Mouse (Mus musculus): ENCODE measurements at regions not wholly inside any gene's neighbourhood (a gene's known extent, or its start where the extent isn't known, plus 50 kb on each side); places are given as distances from the start of the nearest gene placed in this dataset.
A peak's percentile ranks its signal among the peaks of the same experiment; 100 is the strongest.

DNA sequence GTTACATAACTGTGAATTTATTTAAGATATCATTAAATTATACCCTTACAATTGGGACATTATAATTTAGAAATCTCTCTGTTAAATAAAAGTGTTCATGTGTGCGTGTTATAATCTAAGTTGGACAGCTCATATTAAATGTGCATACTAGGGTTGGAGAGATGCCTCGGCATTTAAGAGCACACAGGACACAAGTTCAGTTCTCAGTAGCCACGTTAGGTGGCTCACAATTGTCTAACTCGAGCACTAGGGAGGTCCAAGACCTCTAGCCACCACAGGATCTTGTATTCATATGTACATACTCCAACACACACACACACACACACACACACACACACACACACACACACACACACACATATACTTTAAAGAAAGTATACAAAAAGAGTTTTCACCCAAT lies 56.0 kb downstream of the Foxf2 start:
- H3K9me3 ChIP-seq (replicated peaks): no peaks in the 10 kb centered on the region
- H3K27ac ChIP-seq: no peak overlapping the region
- no peaks in the 10 kb centered on the region for H3K27me3 ChIP-seq
- no peaks in the 10 kb centered on the region for H3K4me1 ChIP-seq (replicated peaks)
- H3K36me3 ChIP-seq: no peaks in the 10 kb centered on the region
- 75% methylated on average over 4 of the region's 4 CpGs for WGBS
- H3K4me3 ChIP-seq: no peak overlapping the region
- no peak overlapping the region for H3K4me2 ChIP-seq
- ATAC-seq (replicated peaks; ENCODE audit: insufficient number of reproducible peaks, insufficient read depth, low FRiP score, low read depth): no peak
- no peak overlapping the region for H3K9ac ChIP-seq

DNA sequence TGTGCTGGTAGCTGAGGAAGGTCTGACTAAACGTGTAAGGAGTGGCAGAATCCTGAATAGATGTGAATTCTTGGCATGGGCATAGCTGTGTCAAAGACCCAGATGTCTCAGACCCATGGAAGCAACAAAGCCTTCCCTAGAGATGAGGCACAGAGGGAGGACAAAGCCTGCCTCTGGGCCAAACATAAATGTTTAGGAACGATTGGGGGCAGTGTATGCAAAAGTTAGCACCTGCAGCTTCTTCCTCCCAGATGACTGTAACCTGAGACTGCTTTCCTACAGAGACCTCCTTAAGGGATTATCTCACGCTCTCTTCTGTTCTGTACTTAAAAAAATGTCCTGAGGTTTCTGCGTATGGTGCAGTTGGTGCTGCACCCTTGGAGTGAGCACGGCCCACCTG lies 57.7 kb downstream of the Foxf2 start:
- H3K4me2 ChIP-seq: no peak overlapping the region
- ATAC-seq (replicated peaks; ENCODE audit: insufficient number of reproducible peaks, insufficient read depth, low FRiP score, low read depth): no peak
- H3K27me3 ChIP-seq: no peaks in the 10 kb centered on the region
- H3K36me3 ChIP-seq: no peaks in the 10 kb centered on the region
- H3K9me3 ChIP-seq (replicated peaks): no peaks in the 10 kb centered on the region
- WGBS: 35% methylated on average over 5 of the region's 5 CpGs
- no peak overlapping the region for H3K9ac ChIP-seq
- no peak overlapping the region for H3K27ac ChIP-seq
- H3K4me3 ChIP-seq: no peak overlapping the region
- H3K4me1 ChIP-seq (replicated peaks): no peaks in the 10 kb centered on the region

DNA sequence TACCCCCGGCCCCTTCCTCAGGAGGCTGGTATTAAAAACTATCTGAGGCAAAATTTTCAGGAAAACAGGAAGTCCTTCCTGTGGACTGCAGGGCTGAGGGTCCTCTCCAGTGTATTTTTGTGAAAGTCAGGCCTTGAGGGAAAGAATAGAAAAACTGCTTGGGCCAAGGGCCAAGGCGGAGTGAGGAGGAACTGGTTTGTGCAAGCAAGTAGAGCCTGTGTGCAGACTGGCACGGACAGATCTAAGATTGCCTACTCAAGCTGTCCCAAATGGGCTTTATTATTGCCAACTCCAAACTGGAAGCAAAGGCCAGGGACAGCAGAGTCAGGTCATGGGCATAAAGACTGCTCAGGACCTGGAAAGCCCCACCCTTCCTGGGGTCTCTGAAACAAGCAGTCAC lies 62.9 kb downstream of the Foxf2 start:
- Histone ChIP-seq H3K4me3 (no peak overlapping the region), H3K4me1 (replicated peaks) (no peaks in the 10 kb centered on the region), H3K36me3 (no peaks in the 10 kb centered on the region), H3K27me3 (no peaks in the 10 kb centered on the region), H3K9ac (no peak overlapping the region), H3K9me3 (replicated peaks) (no peaks in the 10 kb centered on the region), H3K27ac (no peak overlapping the region), H3K4me2 (no peak overlapping the region)
- 71% methylated on average over 3 of the region's 3 CpGs for WGBS
- ATAC-seq (replicated peaks; ENCODE audit: insufficient number of reproducible peaks, insufficient read depth, low FRiP score, low read depth): no peak

DNA sequence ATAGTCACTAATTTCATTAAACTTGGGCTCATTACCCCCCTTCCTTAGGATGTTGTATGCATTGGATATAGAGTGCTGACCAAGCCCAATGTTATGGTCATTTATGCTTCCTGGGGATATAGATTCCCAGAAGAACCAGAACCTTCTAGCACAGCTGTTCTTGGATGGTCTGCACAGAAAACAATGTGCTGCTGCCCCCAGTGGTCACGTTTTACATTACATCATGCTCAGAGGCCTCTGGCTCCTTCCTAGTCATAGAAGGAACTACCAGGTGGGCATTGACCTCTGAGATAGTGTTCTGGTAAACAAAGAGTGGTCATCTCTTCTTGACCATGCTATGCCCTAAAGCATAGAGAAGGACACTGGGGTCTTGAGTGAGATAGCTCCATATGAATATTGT lies 63.7 kb downstream of the Foxf2 start:
- H3K9me3 ChIP-seq (replicated peaks): no peaks in the 10 kb centered on the region
- 0% methylated on average over 1 of the region's 1 CpGs for WGBS

DNA sequence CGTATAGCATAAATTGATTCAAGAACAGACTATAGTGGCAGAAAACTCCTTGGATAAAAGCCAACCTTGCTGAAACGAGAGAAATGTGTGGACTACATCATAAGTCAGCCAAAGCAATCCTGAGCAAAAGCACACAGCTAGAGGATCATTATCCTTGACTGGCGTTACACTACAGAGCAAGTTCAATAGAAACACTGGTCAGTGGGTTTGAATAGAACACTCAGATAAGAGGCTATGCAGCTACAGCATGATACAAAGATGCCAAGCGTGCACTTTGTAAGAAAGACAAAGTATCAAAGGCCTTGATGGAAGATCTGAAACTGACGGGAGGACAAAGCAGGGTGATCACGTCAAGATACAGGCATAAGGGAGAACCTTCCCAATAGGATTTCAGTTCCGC lies 70.1 kb downstream of the Foxf2 start:
- H3K4me1 ChIP-seq (replicated peaks): no peaks in the 10 kb centered on the region
- no peak overlapping the region for H3K4me2 ChIP-seq
- no peaks in the 10 kb centered on the region for H3K36me3 ChIP-seq
- H3K27ac ChIP-seq: no peak overlapping the region
- no peak overlapping the region for H3K4me3 ChIP-seq
- ATAC-seq (replicated peaks; ENCODE audit: insufficient number of reproducible peaks, insufficient read depth, low FRiP score, low read depth): no peak
- H3K9me3 ChIP-seq (replicated peaks): no peaks in the 10 kb centered on the region
- no peak overlapping the region for H3K9ac ChIP-seq
- no peaks in the 10 kb centered on the region for H3K27me3 ChIP-seq
- 58% methylated on average over 7 of the region's 7 CpGs for WGBS

More for the DNA sequence above, 63.7 kb downstream of the Foxf2 start:
- ATAC-seq (replicated peaks; ENCODE audit: insufficient number of reproducible peaks, insufficient read depth, low FRiP score, low read depth): no peak
- H3K27me3 ChIP-seq: no peaks in the 10 kb centered on the region
- no peak overlapping the region for H3K27ac ChIP-seq
- no peaks in the 10 kb centered on the region for H3K4me1 ChIP-seq (replicated peaks)
- H3K4me3 ChIP-seq: no peak overlapping the region
- H3K36me3 ChIP-seq: no peaks in the 10 kb centered on the region
- H3K9ac ChIP-seq: no peak overlapping the region
- H3K4me2 ChIP-seq: no peak overlapping the region

DNA sequence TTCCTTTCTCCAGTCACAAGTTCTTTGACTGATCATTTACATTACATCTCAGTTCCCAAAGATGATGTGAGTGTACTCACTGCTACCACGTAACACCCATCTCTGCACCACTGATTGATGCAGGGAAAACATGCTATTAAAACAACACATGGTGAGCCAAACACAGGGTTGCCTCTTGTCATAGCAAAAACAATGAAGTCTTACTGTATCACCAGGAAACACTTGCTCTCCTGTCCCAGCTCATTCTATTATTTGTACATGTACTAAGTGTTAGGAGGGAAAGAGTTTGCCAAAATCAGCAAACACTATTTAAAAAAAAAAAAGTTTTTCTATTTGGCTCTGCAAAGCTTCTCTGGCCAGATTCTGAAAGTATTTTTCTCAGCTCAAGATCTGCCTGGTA lies 78.6 kb downstream of the Foxf2 start:
- Histone ChIP-seq H3K27me3 (no peaks in the 10 kb centered on the region), H3K4me3 (no peak overlapping the region), H3K9me3 (replicated peaks) (no peaks in the 10 kb centered on the region), H3K27ac (peak overlapping the region; percentile 65; the same call in 1 of the 2 replicates), H3K9ac (no peak overlapping the region), H3K4me1 (replicated peaks) (no peaks in the 10 kb centered on the region), H3K36me3 (no peaks in the 10 kb centered on the region), H3K4me2 (no peak overlapping the region)
- 47% methylated on average over 1 of the region's 1 CpGs for WGBS
- peak; percentile 80 for ATAC-seq (replicated peaks; ENCODE audit: insufficient number of reproducible peaks, insufficient read depth, low FRiP score, low read depth)

DNA sequence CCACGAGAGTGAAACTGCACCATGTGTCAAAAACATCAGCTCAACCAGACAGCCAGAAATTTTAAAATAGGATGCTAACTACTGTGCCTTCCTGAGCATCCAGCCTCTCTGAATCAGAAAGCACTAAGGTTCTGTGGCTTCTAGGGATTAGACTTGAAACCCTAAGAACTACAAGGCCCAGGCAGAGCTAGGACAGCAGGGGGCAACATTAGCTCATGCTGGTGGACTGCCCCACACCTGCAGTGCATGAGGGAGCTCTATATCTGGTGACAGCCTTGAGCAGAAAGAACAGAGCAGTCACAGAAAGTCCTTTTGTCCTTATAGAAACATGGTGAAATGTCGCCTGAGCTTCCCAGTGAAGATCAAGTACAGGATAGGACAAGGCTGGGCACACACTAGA lies 79.8 kb downstream of the Foxf2 start:
- no peaks in the 10 kb centered on the region for H3K36me3 ChIP-seq
- no peak for ATAC-seq (replicated peaks; ENCODE audit: insufficient number of reproducible peaks, insufficient read depth, low FRiP score, low read depth)
- no peak overlapping the region; the same call in 1 of the 2 replicates for H3K27ac ChIP-seq
- no peak overlapping the region for H3K4me3 ChIP-seq
- no peaks in the 10 kb centered on the region for H3K4me1 ChIP-seq (replicated peaks)
- no peaks in the 10 kb centered on the region for H3K27me3 ChIP-seq
- no peak overlapping the region for H3K4me2 ChIP-seq
- no peaks in the 10 kb centered on the region for H3K9me3 ChIP-seq (replicated peaks)
- WGBS: 67% methylated on average over 2 of the region's 2 CpGs
- H3K9ac ChIP-seq: no peak overlapping the region

DNA sequence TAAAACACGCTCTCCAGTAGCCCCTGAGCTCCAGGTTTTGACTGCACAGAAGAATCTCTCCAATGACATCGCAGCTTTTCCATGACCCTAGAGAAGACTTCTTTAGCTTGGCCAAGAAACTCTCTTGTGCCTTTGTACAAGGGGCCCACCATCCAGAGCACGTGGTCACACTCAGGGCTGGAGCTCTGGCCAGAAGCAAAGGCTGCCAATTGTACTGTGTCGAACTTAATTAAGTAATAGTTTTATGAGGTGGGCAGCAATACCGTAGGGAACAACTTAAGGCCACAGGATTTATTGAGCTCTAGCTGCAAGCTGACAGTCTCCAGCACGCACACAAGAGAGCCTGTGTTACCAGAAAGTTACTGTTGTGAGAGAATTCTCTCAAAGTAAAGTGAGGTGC lies 85.1 kb downstream of the Foxf2 start:
- 75% methylated on average over 6 of the region's 6 CpGs for WGBS
- H3K4me3 ChIP-seq: no peak overlapping the region
- H3K27ac ChIP-seq: no peak overlapping the region
- no peaks in the 10 kb centered on the region for H3K4me1 ChIP-seq (replicated peaks)
- H3K36me3 ChIP-seq: no peaks in the 10 kb centered on the region
- H3K9me3 ChIP-seq (replicated peaks): no peaks in the 10 kb centered on the region
- H3K27me3 ChIP-seq: no peaks in the 10 kb centered on the region
- no peak for ATAC-seq (replicated peaks; ENCODE audit: insufficient number of reproducible peaks, insufficient read depth, low FRiP score, low read depth)
- no peak overlapping the region for H3K4me2 ChIP-seq
- H3K9ac ChIP-seq: no peak overlapping the region

DNA sequence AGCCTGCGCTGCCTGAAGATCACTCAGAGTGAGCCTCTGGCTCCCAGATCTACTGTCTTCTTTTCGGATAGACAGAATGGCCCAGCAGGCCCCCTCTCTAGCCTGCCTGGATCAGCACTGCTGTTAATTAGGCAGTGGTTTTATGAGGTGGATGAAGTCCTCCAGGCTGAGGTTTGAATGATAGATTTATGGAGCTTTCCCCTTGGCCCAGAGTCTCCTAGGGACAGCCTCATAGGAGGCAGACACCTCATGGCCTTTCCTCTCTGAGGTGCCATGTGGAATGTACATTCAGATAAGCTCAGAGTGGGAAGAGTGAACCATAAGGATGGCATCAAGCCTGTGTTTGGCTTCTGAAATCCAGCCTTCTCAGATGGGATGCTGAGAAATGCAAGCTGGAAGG lies 90.1 kb downstream of the Foxf2 start:
- no peak for ATAC-seq (replicated peaks; ENCODE audit: insufficient number of reproducible peaks, insufficient read depth, low FRiP score, low read depth)
- no peaks in the 10 kb centered on the region for H3K9me3 ChIP-seq (replicated peaks)
- H3K27ac ChIP-seq: no peak overlapping the region

DNA sequence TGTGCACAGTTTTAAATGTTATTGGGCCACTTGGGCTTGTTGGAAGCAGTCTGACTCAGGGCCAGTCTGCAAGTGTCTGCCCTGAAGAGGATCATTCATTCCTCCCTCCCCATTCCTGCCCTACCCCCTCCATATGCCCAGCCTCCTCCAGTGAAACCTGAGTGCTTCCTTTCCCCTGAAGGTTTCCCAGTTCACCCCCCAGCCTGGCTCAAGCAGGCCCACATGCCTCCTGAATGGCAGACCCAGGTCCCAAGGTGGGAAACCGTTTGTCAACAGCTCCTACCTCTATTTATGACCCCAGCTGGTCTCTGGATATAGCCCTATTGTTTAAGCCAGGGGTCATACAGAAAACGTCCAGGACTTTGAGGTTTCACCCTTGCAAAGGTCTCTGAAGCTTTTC lies 89.7 kb upstream of the Foxc1 start:
- Histone ChIP-seq H3K27ac (no peak overlapping the region), H3K4me2 (no peak overlapping the region), H3K36me3 (no peaks in the 10 kb centered on the region), H3K9me3 (replicated peaks) (no peaks in the 10 kb centered on the region; the same call in 1 of the 2 replicates), H3K4me1 (replicated peaks) (no peaks in the 10 kb centered on the region), H3K27me3 (no peaks in the 10 kb centered on the region), H3K4me3 (no peak overlapping the region), H3K9ac (no peak overlapping the region)
- 23% methylated on average over 2 of the region's 2 CpGs for whole genome bisulfite sequencing
- ATAC-seq (replicated peaks; ENCODE audit: insufficient number of reproducible peaks, insufficient read depth, low FRiP score, low read depth): no peak

More for the DNA sequence above, 90.1 kb downstream of the Foxf2 start:
- no peak overlapping the region for H3K4me2 ChIP-seq
- H3K9ac ChIP-seq: no peak overlapping the region
- H3K27me3 ChIP-seq: no peaks in the 10 kb centered on the region
- H3K36me3 ChIP-seq: no peaks in the 10 kb centered on the region
- H3K4me1 ChIP-seq (replicated peaks): no peaks in the 10 kb centered on the region
- no peak overlapping the region for H3K4me3 ChIP-seq
- WGBS: 40% methylated on average over 2 of the region's 2 CpGs

DNA sequence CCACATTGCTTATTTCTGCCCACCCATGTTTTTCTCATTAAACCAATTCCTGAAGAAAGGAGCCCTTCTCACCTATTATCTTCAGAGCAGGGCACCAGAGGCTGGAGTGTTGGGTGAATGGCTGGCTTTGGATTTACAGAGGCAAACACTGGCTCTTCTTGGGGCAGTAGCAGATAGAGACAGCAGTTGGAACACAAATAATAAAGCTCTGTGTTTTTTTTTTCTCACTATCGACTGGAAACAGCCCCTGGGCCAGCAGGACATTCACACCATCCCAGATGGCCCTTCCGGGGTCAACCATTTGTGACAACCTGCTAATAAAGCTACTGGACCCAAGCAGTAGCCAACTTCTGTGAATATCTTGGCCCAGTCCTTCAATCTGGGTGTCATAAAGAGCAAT lies 85.7 kb upstream of the Foxc1 start:
- Histone ChIP-seq H3K4me2 (no peak overlapping the region), H3K4me3 (no peak overlapping the region), H3K27ac (no peak overlapping the region), H3K9me3 (replicated peaks) (no peaks in the 10 kb centered on the region; the same call in 1 of the 2 replicates), H3K27me3 (no peaks in the 10 kb centered on the region), H3K9ac (no peak overlapping the region), H3K36me3 (no peaks in the 10 kb centered on the region), H3K4me1 (replicated peaks) (no peaks in the 10 kb centered on the region)
- WGBS: 43% methylated on average over 2 of the region's 2 CpGs
- ATAC-seq (replicated peaks; ENCODE audit: insufficient number of reproducible peaks, insufficient read depth, low FRiP score, low read depth): no peak

DNA sequence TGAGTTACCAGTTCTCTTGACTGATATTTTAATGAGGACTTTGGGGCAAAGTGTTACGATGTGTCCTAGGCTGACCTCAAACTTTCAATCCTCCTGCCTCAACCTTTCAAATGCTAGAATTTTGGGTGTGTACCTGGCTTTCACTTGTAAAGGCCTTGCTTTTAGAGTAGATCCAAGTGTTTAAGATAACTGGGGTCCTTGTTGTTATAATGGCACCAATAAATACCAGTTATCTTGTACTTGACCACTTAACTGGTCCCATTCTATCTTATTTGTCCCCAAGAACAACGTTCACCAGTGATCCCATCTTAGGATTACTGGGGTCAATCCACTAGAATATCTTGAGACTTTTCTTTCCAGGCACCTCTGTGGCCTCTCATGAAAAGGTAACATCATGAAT lies 77.6 kb upstream of the Foxc1 start:
- Histone ChIP-seq H3K36me3 (no peaks in the 10 kb centered on the region), H3K27ac (no peak overlapping the region), H3K4me3 (no peak overlapping the region), H3K4me1 (replicated peaks) (no peaks in the 10 kb centered on the region), H3K9ac (no peak overlapping the region), H3K4me2 (no peak overlapping the region), H3K9me3 (replicated peaks) (no peaks in the 10 kb centered on the region), H3K27me3 (no peaks in the 10 kb centered on the region)
- WGBS: 78% methylated on average over 2 of the region's 2 CpGs
- no peak for ATAC-seq (replicated peaks; ENCODE audit: insufficient number of reproducible peaks, insufficient read depth, low FRiP score, low read depth)

Data from heart, embryonic 15.5 days (tissue).